Mouse (Mus musculus): ENCODE data around the gene Sco2. TPM values are rescaled to one million over a fixed set of nuclear protein-coding genes. Genes with fewer than 3 reads are reported as not detected.

Sco2 gene
- total and polyA plus RNA-seq, 3 experiments, result 34.6 to 58.9 TPM; not detected in 1

GRCm38 (mm10) chr15:89410118-89410517 is 36.5 kb upstream of the Sco2 start, which contains the start of gene Syce3:
Syce3 (minus strand) TSS chr15:89410503.
- Histone ChIP-seq H3K9me3 (replicated peaks; ENCODE audit: insufficient read depth, low read length) (no peaks in the 10 kb centered on the region), H3K79me2 (ENCODE audit: control insufficient read depth, insufficient read depth, low read length, poor library complexity) (no peaks in the 10 kb centered on the region), H3K4me1 (ENCODE audit: control insufficient read depth in 1 of 2, insufficient read depth in 2 of 2, low read length in 2 of 2) (peaks cover 7 to 13% of the 10 kb centered on the region in 2 experiments; a peak in 3 of 4 replicates), H3K36me3 (ENCODE audit: control insufficient read depth in 1 of 2, insufficient read depth in 2 of 2, low read length in 2 of 2) (peaks cover 0 to 6% of the 10 kb centered on the region in 2 experiments; a peak in 2 of 4 replicates), H3K27ac (ENCODE audit: control insufficient read depth, low read depth, low read length) (no peak within 1 kb of the TSS), H3K4me3 (ENCODE audit: control insufficient read depth in 1 of 2, insufficient read depth in 1 of 2, low read depth in 2 of 2, low read length in 2 of 2) (no peak within 1 kb of the TSS), H3K9ac (ENCODE audit: control insufficient read depth, low read depth, low read length, poor library complexity, severe bottlenecking) (no peak within 1 kb of the TSS), H3K27me3 (ENCODE audit: control insufficient read depth in 1 of 2, insufficient read depth in 2 of 2, low read length in 2 of 2) (no peaks in the 10 kb centered on the region)
- DNase-seq (ENCODE audit: low read depth, low spot score), result no peak
- TF ChIP-seq USF1 (IDR thresholded peaks at IDR 0.05; ENCODE audit: low read depth, low read length) (no peak), MEF2A (IDR thresholded peaks at IDR 0.05; ENCODE audit: extremely low read depth, insufficient replicate concordance, low read depth, low read length, poor library complexity, severe bottlenecking) (no peak), ETS1 (IDR thresholded peaks at IDR 0.05; ENCODE audit: low read depth, low read length) (no peak), MYB (IDR thresholded peaks at IDR 0.05; ENCODE audit: low read depth, low read length) (no peak), CHD2 (IDR thresholded peaks at IDR 0.05; ENCODE audit: low read length) (no peak), MAX (IDR thresholded peaks at IDR 0.05; ENCODE audit: low read length) (no peak), SMC3 (IDR thresholded peaks at IDR 0.05; ENCODE audit: low read depth, low read length) (no peak), POLR2A (IDR thresholded peaks at IDR 0.05; ENCODE audit: control insufficient read depth in 1 of 2, insufficient read depth in 1 of 2, low read depth in 1 of 2, low read length in 2 of 2, poor library complexity in 1 of 2) (no peak), SIN3A (IDR thresholded peaks at IDR 0.05; ENCODE audit: low read length) (no peak)

GRCm38 (mm10) chr15:89406691-89407090 is 33.0 kb upstream of the Sco2 start:
- Histone ChIP-seq H3K9ac (ENCODE audit: control insufficient read depth, low read depth, low read length, poor library complexity, severe bottlenecking) (no peak overlapping the region), H3K4me3 (ENCODE audit: control insufficient read depth in 1 of 2, insufficient read depth in 1 of 2, low read depth in 2 of 2, low read length in 2 of 2) (no peak overlapping the region), H3K36me3 (ENCODE audit: control insufficient read depth in 1 of 2, insufficient read depth in 2 of 2, low read length in 2 of 2) (peaks cover 0 to 17% of the 10 kb centered on the region in 2 experiments; a peak in 2 of 4 replicates), H3K27me3 (ENCODE audit: control insufficient read depth in 1 of 2, insufficient read depth in 2 of 2, low read length in 2 of 2) (no peaks in the 10 kb centered on the region), H3K9me3 (replicated peaks; ENCODE audit: insufficient read depth, low read length) (no peaks in the 10 kb centered on the region), H3K27ac (ENCODE audit: control insufficient read depth, low read depth, low read length) (no peak overlapping the region), H3K4me1 (ENCODE audit: control insufficient read depth in 1 of 2, insufficient read depth in 2 of 2, low read length in 2 of 2) (peaks cover 15 to 22% of the 10 kb centered on the region in 2 experiments), H3K79me2 (ENCODE audit: control insufficient read depth, insufficient read depth, low read length, poor library complexity) (no peaks in the 10 kb centered on the region)
- TF ChIP-seq GATA1 (IDR thresholded peaks at IDR 0.05; ENCODE audit: low read depth, low read length), result no peak
- TF ChIP-seq RCOR1 (IDR thresholded peaks at IDR 0.05; ENCODE audit: low read depth, low read length), result no peak
- TF ChIP-seq MEF2A (IDR thresholded peaks at IDR 0.05; ENCODE audit: extremely low read depth, insufficient replicate concordance, low read depth, low read length, poor library complexity, severe bottlenecking), result no peak
- no peak for TF ChIP-seq MAFK (IDR thresholded peaks at IDR 0.05; ENCODE audit: borderline replicate concordance, low read depth, low read length)
- no peak for TF ChIP-seq ZNF384 (IDR thresholded peaks at IDR 0.05; ENCODE audit: low read depth, low read length)
- no peak for TF ChIP-seq HCFC1 (IDR thresholded peaks at IDR 0.05; ENCODE audit: low read depth, low read length)
- DNase-seq (ENCODE audit: low read depth, low spot score), result peak; percentile 30
